Mouse (Mus musculus) CD8-positive naive resting alpha-beta T cell, adult 57 days (primary cell): ENCODE data around the gene Adamtsl5. TPM values are rescaled to one million over a fixed set of nuclear protein-coding genes. Genes with fewer than 3 reads are reported as not detected.

Source experiments
- total RNA-seq: library from RNA; stranded (reverse); gene quantifications from one replicate; pipeline ENCODE4 v1.2.4, GENCODE M21; 2023

The Adamtsl5 gene
- not detected for total RNA-seq

DNA sequence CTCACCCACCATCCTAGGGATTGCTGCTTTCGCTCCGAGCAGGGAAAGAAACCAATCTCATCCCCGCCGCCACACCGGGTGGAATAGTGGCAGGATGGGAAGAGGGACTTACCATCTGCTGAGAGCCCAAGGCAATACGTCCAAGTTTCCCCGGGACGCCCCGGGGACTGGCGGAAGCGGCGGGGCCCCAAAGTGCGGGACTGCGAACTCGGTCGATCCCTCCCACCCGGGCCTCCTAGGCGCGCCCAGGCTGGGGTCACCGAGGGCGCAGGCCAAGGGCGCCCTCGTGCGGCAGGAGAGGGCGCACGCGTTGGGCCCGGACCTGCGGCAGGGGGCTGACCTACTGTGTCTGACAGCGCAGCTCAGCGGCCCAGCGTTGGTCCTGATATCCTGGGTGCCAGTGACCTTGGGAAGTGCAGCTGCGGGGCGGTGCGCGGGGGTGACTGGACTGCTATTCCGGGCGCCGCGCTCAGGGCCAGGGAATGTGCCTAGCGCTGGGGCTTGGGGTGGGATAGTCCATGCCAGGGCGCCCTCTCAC is at the start of gene Adamtsl5:
Adamtsl5 (minus strand) TSS at position 169 of the 538 bp plus-strand sequence.

DNA sequence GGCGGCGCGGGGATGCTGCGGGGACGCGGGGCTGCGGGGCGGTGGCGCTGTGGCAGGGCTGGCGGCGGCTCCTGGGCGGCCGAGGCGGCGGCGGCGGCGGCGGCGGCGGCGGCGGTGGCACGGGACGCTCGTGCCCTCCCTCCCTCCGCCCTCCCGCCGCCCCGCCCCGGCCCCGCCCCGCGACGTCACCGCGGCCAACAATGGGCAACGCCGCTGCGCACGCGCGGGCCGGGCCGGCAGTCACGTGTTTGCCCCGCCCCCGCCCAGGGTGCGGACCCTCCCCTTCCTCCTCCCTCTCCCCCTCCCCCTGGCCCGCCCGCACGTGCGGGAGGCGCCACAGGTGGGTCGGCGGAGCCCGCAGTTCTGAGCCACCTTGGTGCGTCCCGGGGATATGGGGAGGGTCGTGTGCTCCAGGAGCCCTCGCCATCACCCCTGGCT is 39.3 kb upstream of the Adamtsl5 start, which contains the start of gene Mex3d:
Mex3d (minus strand) TSS at position 138 of the 438 bp plus-strand sequence.

DNA sequence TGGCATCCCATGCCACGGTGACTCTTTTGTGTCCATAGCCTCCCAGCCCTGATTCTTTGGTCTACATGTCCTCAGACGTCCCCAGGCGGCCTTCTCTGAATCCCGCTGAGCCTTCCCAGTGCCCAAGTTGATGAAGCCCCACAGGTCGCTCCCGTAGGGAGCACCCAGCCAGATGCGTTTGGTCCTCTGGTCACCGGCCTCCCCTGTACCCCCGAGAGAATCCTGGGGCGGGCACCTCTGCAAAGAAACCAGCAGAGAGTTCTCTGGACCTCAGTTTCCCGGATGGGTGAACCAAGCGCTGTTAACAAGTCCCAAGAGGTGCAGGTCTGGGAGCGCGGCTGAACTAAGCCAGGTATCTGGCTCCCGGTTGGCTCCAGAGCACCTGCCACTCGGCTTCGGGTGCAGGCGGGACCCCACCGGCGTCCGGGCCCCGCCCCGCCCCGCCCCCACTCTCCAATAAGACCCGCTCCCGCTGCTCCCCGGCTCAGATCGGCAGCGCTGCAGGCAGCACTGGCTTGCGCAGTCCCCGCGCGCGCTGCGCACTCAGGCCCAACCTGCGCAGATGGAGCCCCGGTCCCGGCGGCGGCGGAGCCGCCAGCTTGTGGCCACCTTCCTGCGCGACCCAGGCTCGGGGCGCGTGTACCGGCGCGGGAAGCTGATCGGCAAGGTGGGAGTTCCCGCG is 7.9 kb upstream of the Adamtsl5 start, which contains the start of gene Plk5:
Plk5 (plus strand) TSS at position 459 of the 682 bp plus-strand sequence.

DNA sequence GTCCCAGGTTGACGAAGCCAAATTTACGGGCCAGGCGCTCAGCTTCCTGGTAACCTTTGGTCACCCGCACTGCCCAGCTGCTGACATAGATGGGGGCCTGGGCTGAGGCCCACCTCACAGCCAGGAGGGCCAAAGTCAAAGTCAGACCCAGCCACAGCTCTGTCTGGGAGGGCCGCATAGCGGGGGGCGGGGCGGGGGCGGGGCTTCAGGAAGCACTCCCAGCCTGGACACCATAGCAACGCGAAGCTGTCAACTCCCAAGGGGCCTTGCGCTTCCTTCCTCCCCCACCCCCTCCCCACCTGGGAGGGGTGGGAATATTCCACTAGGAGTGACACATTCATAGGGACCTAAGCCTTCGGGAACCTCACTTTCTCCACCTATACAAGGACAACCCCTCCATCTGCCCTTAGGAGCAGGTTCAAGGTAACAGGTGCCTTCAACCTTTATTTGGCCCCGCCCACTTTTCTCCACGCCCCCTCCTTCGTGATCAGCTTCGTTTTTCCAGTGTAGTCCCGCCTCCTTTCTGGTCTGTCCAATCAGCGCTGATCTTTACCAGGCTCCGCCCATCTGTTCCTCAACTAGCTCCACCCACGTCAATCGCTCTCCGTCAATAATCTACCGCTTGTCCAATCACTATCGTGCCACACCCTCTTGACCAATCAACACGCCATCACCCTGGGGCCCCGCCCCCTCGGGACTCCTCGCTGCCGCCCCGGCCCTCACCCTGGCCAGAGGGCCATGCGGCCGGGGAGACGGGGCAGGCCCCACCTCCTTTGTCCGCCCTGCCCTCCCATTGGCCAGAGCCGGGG is 18.7 kb downstream of the Adamtsl5 start, which contains the start of the genes Pcsk4 and Reep6:
Pcsk4 (minus strand) TSS at position 226 of the 809 bp plus-strand sequence.
Reep6 (plus strand) TSS at position 681 of the 809 bp plus-strand sequence.

DNA sequence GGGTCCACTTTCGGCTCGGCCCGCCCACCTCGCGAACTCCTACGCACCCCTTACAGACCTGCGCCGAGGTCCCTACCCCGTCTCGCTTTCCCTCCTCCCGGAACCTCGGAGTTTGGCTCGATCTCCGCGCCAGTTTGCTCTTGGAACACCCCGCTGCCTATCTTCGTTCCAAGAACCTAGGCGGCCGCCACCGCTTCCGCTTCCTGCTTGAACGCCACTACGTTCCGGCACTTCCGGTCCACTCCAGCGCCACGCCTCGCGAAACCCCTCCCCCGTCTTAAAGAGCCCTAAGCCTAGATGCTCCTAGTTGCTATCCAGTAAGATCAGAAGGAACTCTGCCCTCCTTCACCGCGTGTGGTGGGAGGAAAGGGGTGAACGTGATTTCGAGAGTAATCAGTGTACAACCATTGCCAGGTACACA is 27.9 kb downstream of the Adamtsl5 start, which contains the start of gene 2310011J03Rik:
2310011J03Rik (minus strand) TSS at position 198 of the 421 bp plus-strand sequence.

DNA sequence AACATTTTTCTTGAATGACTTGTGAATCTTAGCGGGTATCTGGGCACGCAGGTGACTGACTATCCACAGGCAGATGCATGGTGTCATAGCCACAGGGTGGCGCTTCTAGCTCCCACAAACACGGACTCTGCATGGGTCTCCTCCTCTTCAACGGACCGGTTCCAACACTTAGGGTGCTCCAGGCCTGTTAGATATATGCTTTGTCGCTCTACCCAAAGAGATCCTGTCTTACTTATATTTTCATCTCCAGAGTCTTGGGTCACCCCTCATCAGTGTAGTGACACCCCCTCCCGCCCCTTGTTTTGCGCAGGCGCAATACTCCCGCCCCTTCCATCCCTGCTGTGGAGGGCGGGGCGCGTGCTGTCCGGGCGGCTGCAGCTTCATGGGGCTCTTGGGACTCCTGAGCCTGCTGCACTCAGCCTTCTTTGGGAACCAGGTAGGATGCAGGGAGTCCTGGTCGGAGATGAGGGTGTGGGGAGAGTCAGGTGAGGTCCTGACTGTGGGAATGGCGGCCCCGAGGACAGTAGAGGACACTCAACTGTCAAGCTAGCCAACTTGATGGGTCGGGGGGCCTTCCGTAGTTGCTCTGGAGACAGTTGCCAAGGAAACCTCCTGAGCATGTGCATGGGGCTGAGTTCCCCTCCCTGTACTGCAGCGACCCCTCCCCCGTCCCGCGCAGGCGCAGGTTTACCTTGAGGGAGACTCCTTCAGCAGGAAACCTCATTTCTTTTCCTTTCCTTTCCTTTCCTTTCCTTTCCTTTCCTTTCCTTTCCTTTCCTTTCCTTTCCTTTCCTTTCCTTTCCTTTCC is 52.4 kb downstream of the Adamtsl5 start, which contains the start of gene Apc2:
Apc2 (plus strand) TSS at position 360 of the 808 bp plus-strand sequence.

DNA sequence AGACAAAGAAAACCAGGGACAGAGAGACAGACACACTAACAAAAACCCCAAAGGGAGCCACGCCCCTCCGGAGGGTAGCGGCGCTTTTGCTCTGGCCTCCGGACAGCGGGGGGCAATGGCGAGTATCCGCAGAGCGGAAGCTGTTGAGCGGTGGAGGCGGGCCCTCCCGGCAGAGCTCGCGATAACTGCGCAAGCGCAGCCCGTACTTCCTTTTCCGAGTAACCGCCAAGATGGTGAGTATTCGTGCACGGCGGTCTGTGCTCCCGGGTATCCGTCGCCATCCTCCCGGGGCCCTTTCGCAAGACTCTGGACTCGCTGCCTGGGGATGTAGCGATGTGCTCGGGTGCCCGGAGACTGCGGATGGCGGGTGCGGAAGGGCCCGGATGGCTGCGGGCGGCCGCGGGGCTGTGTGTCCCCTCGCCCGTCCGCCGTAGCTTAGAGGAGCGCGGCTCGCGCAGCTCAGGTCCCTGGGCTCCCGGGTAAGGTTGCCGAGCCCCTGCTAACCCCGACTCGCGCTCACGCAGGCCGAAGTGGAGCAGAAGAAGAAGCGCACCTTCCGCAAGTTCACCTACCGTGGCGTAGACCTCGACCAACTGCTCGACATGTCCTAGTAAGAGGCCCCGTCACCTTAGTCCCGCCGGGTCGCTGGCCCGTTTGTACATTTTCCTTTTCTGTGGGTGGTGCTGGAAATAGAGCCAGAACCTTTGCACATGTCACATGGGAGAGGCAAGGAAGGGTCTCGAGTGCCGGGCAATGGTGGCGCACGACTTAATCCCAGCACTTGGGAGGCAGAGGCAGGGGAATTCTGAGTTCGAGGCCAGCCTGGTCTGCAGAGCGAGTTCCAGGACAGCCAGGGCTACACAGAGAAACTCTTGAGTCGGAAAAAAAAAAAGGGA is 55.7 kb downstream of the Adamtsl5 start, which contains the start of gene Rps15:
Rps15 (plus strand) TSS at position 203 of the 896 bp plus-strand sequence.

Other genes starting within 250 kb of the Adamtsl5 start
- 99.0 TPM for gene Sbno2, start 242.8 kb downstream of the Adamtsl5 start, total RNA-seq
- gene Stk11, start 232.6 kb downstream of the Adamtsl5 start, total RNA-seq, result 128 TPM
- 159 TPM for gene Atp5d, start 209.8 kb downstream of the Adamtsl5 start, total RNA-seq
- 24.5 TPM for gene Cbarp, start 207.6 kb downstream of the Adamtsl5 start, total RNA-seq
- 121 TPM for gene Midn, start 200.1 kb downstream of the Adamtsl5 start, total RNA-seq
- gene Cirbp, start 182.4 kb downstream of the Adamtsl5 start, total RNA-seq, result 211 TPM
- 18.5 TPM for gene 1600002K03Rik, start 175.5 kb downstream of the Adamtsl5 start, total RNA-seq
- not detected for gene Efna2, start 168.9 kb downstream of the Adamtsl5 start, total RNA-seq
- gene Mum1, start 122.0 kb downstream of the Adamtsl5 start, total RNA-seq, result 59.2 TPM
- 94.3 TPM for gene Ndufs7, start 99.3 kb downstream of the Adamtsl5 start, total RNA-seq
- not detected for gene Gamt, start 87.4 kb downstream of the Adamtsl5 start, total RNA-seq
- 161 TPM for gene Dazap1, start 86.9 kb downstream of the Adamtsl5 start, total RNA-seq
- gene Rps15, start 56.0 kb downstream of the Adamtsl5 start, total RNA-seq, result 3,989 TPM
- gene Apc2, start 52.4 kb downstream of the Adamtsl5 start, total RNA-seq, result not detected
- gene 2310011J03Rik, start 27.9 kb downstream of the Adamtsl5 start, total RNA-seq, result 23.6 TPM
- 3.0 TPM for gene Pcsk4, start 18.9 kb downstream of the Adamtsl5 start, total RNA-seq
- 0.24 TPM for gene Reep6, start 18.5 kb downstream of the Adamtsl5 start, total RNA-seq
- not detected for gene Plk5, start 8.0 kb upstream of the Adamtsl5 start, total RNA-seq
- gene Mex3d, start 39.2 kb upstream of the Adamtsl5 start, total RNA-seq, result 6.2 TPM
- gene Mbd3, start 51.1 kb upstream of the Adamtsl5 start, total RNA-seq, result 122 TPM
- 59.9 TPM for gene Uqcr11, start 58.4 kb upstream of the Adamtsl5 start, total RNA-seq
- gene Tcf3, start 85.2 kb upstream of the Adamtsl5 start, total RNA-seq, result 102 TPM
- not detected for gene Onecut3, start 146.4 kb upstream of the Adamtsl5 start, total RNA-seq
- not detected for gene Atp8b3, start 190.7 kb upstream of the Adamtsl5 start, total RNA-seq
- gene Rexo1, start 213.1 kb upstream of the Adamtsl5 start, total RNA-seq, result 128 TPM
- gene Klf16, start 228.9 kb upstream of the Adamtsl5 start, total RNA-seq, result 27.5 TPM
- gene Abhd17a, start 241.9 kb upstream of the Adamtsl5 start, total RNA-seq, result 52.0 TPM